Mouse (Mus musculus) liver, embryonic 16.5 days (tissue): ENCODE data around the gene Lkaaear1. TPM values are rescaled to one million over a fixed set of nuclear protein-coding genes. Genes with fewer than 3 reads are reported as not detected.

Experiments
- ATAC-seq: fragments of 200-750 bp; cut with Nextera tagmentation; 2 replicates; pipeline ENCODE4 v1.8.0; 2017; ENCODE audit warnings: low read depth, mild to moderate bottlenecking, moderate number of reproducible peaks, moderate library complexity
- H3K27ac ChIP-seq: fragments of 300-500 bp; sonication (generic); 2 replicates; pipeline ENCODE4 v1.5.1; 2014; ENCODE audit warnings: mild to moderate bottlenecking, low read length
- H3K27me3 ChIP-seq: fragments of 300-500 bp; sonication (generic); 2 replicates; pipeline ENCODE4 v1.6.1; 2014; ENCODE audit warnings: low read depth, low read length, mixed read lengths; ENCODE audit not compliant: control insufficient read depth, insufficient read depth
- H3K36me3 ChIP-seq: fragments of 300-500 bp; sonication (generic); 2 replicates; pipeline ENCODE4 v1.6.1; 2014; ENCODE audit warnings: mild to moderate bottlenecking; ENCODE audit not compliant: control insufficient read depth, insufficient read depth
- H3K4me1 ChIP-seq: fragments of 300-500 bp; sonication (generic); 2 replicates; pipeline ENCODE4 v1.6.1; 2014; ENCODE audit warnings: low read depth, low read length, mixed read lengths; ENCODE audit not compliant: control insufficient read depth
- H3K4me2 ChIP-seq: fragments of 300-500 bp; sonication (generic); 2 replicates; pipeline ENCODE4 v1.6.1; 2014; ENCODE audit warnings: low read depth, low read length, mixed read lengths
- H3K4me3 ChIP-seq: fragments of 300-500 bp; sonication (generic); 2 replicates; pipeline ENCODE4 v1.5.1; 2014; ENCODE audit warnings: low read depth, mild to moderate bottlenecking, low read length
- H3K9ac ChIP-seq: fragments of 300-500 bp; sonication (generic); 2 replicates; pipeline ENCODE4 v1.6.1; 2014; ENCODE audit warnings: low read depth, low read length
- H3K9me3 ChIP-seq: fragments of 300-500 bp; sonication (generic); replicated peaks from 2 replicates; pipeline ENCODE4 v1.6.1; 2016; ENCODE audit warnings: low read length; ENCODE audit not compliant: control insufficient read depth
- WGBS: fragments of 180-500 bp; shearing (Covaris S2); extraction: QIAGEN DNeasy Blood & Tissue Kit; methylation state at CpG from one replicate; pipeline ENCODE4 v1.1.7; 2014; ENCODE audit not compliant: insufficient replicate concordance; 5-methylcytosine and 5-hydroxymethylcytosine counted together
- polyA plus RNA-seq: library from polyadenylated mRNA; unstranded; fragments of >200 nt; fragmentation: Nextera tagmentation; extraction: Ambion mirVana; gene quantifications from 2 replicates; pipeline ENCODE4 v1.2.1, GENCODE M21; 2015

Lkaaear1 gene
- polyA plus RNA-seq, 1 experiment from 2014 or later, result not detected

DNA sequence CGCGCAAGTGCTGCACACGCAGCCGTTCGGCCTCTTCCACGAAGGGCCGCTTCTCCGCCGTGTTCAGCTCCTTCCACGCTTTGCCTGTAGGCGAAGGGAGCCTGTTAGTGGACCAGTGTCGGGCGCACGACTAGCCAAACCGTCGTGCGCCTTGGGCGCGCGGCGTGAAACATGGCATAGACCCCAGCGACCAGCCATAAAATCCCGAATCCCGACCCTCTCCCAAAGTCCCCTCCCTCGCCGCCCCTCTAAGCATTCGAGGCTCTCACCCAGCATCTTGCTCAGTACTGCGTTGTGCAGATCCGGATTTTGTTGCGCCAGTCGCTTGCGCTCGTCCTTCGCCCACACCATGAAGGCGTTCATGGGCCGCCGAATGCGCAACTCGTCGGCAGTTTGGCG, 27.3 kb downstream of the Lkaaear1 start:
- WGBS, result 1% methylated on average over 41 of the region's 41 CpGs
- H3K36me3 ChIP-seq, result no peaks in the 10 kb centered on the region
- peaks cover 58% of the 10 kb centered on the region for H3K27me3 ChIP-seq
- no peak overlapping the region for H3K27ac ChIP-seq
- H3K4me1 ChIP-seq, result peaks cover 3% of the 10 kb centered on the region
- H3K9ac ChIP-seq, result no peak overlapping the region
- peak overlapping the region; percentile 45 for H3K4me3 ChIP-seq
- ATAC-seq, result no peak
- H3K4me2 ChIP-seq, result peak overlapping the region; percentile 39
- H3K9me3 ChIP-seq, result no peaks in the 10 kb centered on the region

- Histone ChIP-seq H3K27me3 (peaks cover 58% of the 10 kb centered on the region), H3K36me3 (no peaks in the 10 kb centered on the region), H3K9ac (no peak overlapping the region), H3K27ac (no peak overlapping the region), H3K4me2 (0 out of 2 replicates have a peak overlapping the region, but pooled peaks have one; percentile 10), H3K4me1 (no peaks in the 10 kb centered on the region; the same call in none of the 2 replicates), H3K4me3 (peak overlapping the region; percentile 45), H3K9me3 (no peaks in the 10 kb centered on the region)
- WGBS, result 6% methylated on average over 56 of the region's 56 CpGs
- no peak for ATAC-seq
These were observed 27.8 kb downstream of the Lkaaear1 start for GRCm38 (mm10) chr2:181670285-181670912.

- H3K27ac ChIP-seq, result no peak overlapping the region
- 8% methylated on average over 4 of the region's 4 CpGs for WGBS
- no peak overlapping the region for H3K4me3 ChIP-seq
- H3K9me3 ChIP-seq, result no peaks in the 10 kb centered on the region
- H3K4me2 ChIP-seq, result no peak overlapping the region
- H3K36me3 ChIP-seq, result no peaks in the 10 kb centered on the region
- ATAC-seq, result 0 out of 2 replicates have a peak, but pooled peaks have one; percentile 30
- no peak overlapping the region for H3K9ac ChIP-seq
- H3K27me3 ChIP-seq, result no peaks in the 10 kb centered on the region
- peaks cover 2% of the 10 kb centered on the region for H3K4me1 ChIP-seq
These were observed 35.0 kb downstream of the Lkaaear1 start for GRCm38 (mm10) chr2:181663298-181663630.

DNA sequence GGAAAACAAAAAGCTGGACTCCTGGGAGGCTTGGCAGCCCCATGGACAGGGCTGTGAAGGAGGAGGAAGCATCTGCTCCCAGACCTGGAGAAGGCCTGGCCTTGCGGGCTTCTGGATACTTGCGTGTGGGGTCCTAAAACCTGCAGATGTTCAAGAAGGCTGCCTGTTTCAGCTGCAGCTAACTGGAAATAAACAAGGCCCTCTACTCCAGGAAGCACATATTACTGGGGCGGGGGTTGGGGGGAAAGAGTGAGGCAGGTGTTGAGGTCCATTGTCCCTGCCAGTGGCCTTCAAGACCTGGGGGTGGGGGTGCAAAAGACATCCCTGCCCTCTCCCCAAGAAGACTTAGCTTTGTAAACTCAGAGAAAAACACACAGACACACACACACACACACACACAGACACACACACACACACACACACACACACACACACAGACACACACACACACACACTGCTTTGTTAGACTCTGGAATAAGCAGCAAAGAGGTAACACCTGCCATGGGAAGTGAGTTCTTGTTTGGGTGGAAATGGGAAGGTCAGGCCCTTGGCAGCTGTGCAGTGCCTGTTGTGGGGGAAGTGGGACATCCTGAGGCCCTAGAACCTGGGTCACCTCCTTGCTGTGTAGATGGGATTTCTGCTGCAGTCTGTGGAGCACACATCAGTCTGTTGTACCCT, 35.5 kb downstream of the Lkaaear1 start:
- no peaks in the 10 kb centered on the region for H3K9me3 ChIP-seq
- no peaks in the 10 kb centered on the region for H3K27me3 ChIP-seq
- H3K4me2 ChIP-seq, result no peak overlapping the region
- H3K36me3 ChIP-seq, result no peaks in the 10 kb centered on the region
- ATAC-seq, result no peak
- WGBS, result 58% methylated on average over 3 of the region's 3 CpGs
- H3K9ac ChIP-seq, result no peak overlapping the region
- H3K4me3 ChIP-seq, result no peak overlapping the region
- peaks cover 2% of the 10 kb centered on the region for H3K4me1 ChIP-seq
- no peak overlapping the region for H3K27ac ChIP-seq

GRCm38 (mm10) chr2:181659609-181660055, 38.6 kb downstream of the Lkaaear1 start:
- Histone ChIP-seq H3K36me3 (peaks cover 3% of the 10 kb centered on the region; the same call in 1 of the 2 replicates), H3K4me2 (no peak overlapping the region), H3K4me3 (no peak overlapping the region), H3K4me1 (peaks cover 2% of the 10 kb centered on the region), H3K27me3 (no peaks in the 10 kb centered on the region), H3K9ac (no peak overlapping the region), H3K27ac (no peak overlapping the region), H3K9me3 (no peaks in the 10 kb centered on the region)
- peak; percentile 77 for ATAC-seq
- WGBS, result under 1% methylated on average over 9 of the region's 9 CpGs

DNA sequence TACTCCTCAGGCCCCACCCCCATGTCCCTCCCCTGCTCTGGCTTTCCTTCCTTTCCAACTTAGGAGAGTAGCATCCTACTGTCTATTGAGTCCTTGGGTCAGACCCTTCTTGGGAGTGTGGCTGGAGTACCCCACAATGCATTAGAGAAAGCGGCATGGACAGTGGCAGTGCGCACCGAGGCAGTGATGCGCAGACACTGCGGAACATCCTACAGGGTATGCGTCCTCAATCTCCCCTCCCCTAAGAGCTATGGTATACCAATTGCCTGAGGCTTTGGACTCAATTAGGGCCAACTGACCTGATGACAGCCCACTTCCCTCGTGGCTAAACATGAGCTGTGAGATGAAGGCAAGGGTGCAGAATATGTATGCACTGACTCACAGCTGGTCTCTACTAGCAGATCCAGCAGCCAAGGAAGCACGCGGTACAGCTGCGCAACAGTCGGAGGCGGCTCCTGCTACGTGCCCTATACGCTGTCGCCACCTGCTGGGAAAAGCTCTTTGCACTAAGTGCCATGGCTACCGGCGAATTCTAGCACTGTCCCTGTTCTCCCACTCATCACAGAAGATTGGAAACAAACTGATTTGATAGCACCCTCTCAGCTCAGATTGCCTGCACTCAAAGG, 39.2 kb downstream of the Lkaaear1 start:
- no peak overlapping the region for H3K4me2 ChIP-seq
- peak; percentile 50 for ATAC-seq

GRCm38 (mm10) chr2:181658528-181658927, 39.7 kb downstream of the Lkaaear1 start:
- ATAC-seq, result no peak
- Histone ChIP-seq H3K9me3 (no peaks in the 10 kb centered on the region), H3K27me3 (no peaks in the 10 kb centered on the region), H3K4me3 (no peak overlapping the region), H3K9ac (no peak overlapping the region), H3K4me2 (no peak overlapping the region), H3K27ac (no peak overlapping the region), H3K4me1 (peaks cover 2% of the 10 kb centered on the region), H3K36me3 (peaks cover 3% of the 10 kb centered on the region; the same call in 1 of the 2 replicates)
- WGBS, result 70% methylated on average over 7 of the region's 7 CpGs

More for the DNA sequence above, 39.2 kb downstream of the Lkaaear1 start:
- H3K27ac ChIP-seq, result no peak overlapping the region
- no peak overlapping the region for H3K4me3 ChIP-seq
- H3K9ac ChIP-seq, result no peak overlapping the region
- H3K27me3 ChIP-seq, result no peaks in the 10 kb centered on the region
- peaks cover 2% of the 10 kb centered on the region for H3K4me1 ChIP-seq
- WGBS, result 30% methylated on average over 17 of the region's 17 CpGs
- peaks cover 3% of the 10 kb centered on the region; the same call in 1 of the 2 replicates for H3K36me3 ChIP-seq
- H3K9me3 ChIP-seq, result no peaks in the 10 kb centered on the region

- H3K9me3 ChIP-seq, result no peaks in the 10 kb centered on the region
- H3K27ac ChIP-seq, result no peak overlapping the region
- H3K4me1 ChIP-seq, result peaks cover 2% of the 10 kb centered on the region
- no peak overlapping the region for H3K9ac ChIP-seq
- ATAC-seq, result no peak
- H3K4me2 ChIP-seq, result no peak overlapping the region
- WGBS, result 60% methylated on average over 2 of the region's 2 CpGs
- no peak overlapping the region for H3K4me3 ChIP-seq
- peaks cover 4% of the 10 kb centered on the region; the same call in 1 of the 2 replicates for H3K36me3 ChIP-seq
- H3K27me3 ChIP-seq, result no peaks in the 10 kb centered on the region
These were observed 40.8 kb downstream of the Lkaaear1 start for GRCm38 (mm10) chr2:181657441-181657840.

GRCm38 (mm10) chr2:181656734-181657133, 41.5 kb downstream of the Lkaaear1 start, which contains the start of gene Gm29797:
Gene Gm29797 (plus strand): TSS chr2:181657034.
- Histone ChIP-seq H3K4me3 (no peak within 1 kb of the TSS), H3K4me1 (peaks cover 2% of the 10 kb centered on the region), H3K36me3 (peaks cover 6% of the 10 kb centered on the region; the same call in 1 of the 2 replicates), H3K9ac (no peak within 1 kb of the TSS), H3K27me3 (no peaks in the 10 kb centered on the region), H3K9me3 (no peaks in the 10 kb centered on the region), H3K4me2 (no peak within 1 kb of the TSS), H3K27ac (no peak within 1 kb of the TSS)
- WGBS, result 64% methylated on average over 3 of the region's 3 CpGs
- no peak for ATAC-seq
